Mouse (Mus musculus): ENCODE results near the gene Aak1. TPM values are rescaled to one million over a fixed set of nuclear protein-coding genes. Genes with fewer than 3 reads are reported as not detected.

Gene Aak1
- 21.5 and 22.1 TPM in 2 replicates for polyA plus RNA-seq (2012; rRNA removed)

DNA sequence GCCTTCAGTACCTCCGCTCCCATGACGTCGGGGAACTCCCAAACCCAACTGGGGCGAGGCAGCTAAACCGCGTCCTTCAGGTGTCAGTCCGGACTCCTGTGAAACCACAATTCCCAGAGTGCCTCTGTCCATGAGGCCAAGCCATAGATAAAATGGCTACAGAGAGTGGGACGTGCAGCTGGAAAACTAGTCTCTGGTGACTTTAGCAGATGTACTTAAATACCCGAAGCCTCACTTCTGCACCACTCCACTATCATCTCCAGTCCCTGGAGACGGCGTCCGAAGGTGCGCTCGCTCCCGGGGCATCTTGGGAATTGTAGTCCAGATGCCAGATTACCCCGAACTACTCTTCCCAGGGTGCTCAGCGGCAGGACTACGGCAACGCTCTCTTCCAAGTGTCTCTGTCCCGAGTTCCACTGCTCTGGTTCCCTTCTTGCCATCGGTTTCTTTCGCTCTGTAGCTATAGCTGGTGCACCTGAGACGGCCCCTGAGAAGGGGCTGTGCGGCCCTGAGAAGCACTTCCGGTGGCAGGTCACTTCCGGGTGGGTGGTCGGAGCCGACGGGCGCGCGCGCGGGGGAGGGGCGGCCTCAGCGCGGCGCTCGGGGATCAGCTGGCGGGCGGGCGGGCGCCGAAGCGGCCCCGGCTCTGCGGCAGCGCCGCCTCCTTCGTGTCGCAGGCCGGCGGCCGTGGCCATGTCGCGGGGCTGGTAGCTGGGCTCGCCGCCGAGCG lies at the start of gene Aak1:
TSS of gene Aak1 (plus strand) at position 603 of the 730 bp plus-strand sequence.
- H3K27ac ChIP-seq (ENCODE audit: insufficient read depth, low read length) = peak within 1 kb of the TSS; percentile 100
- H3K4me3 ChIP-seq (ENCODE audit: extremely low read depth, insufficient read depth, insufficient read length) = peak within 1 kb of the TSS; percentile 97
- no peaks in the 10 kb centered on the region for H3K27me3 ChIP-seq (ENCODE audit: control insufficient read depth, insufficient read depth, low read length)
- WGBS = under 1% methylated on average over 56 of the region's 60 CpGs
- H3K4me1 ChIP-seq (ENCODE audit: control insufficient read depth, insufficient read depth, insufficient read length) = no peaks in the 10 kb centered on the region
- H3K36me3 ChIP-seq (ENCODE audit: control insufficient read depth, insufficient read depth, low read length) = no peaks in the 10 kb centered on the region
- DNase-seq (ENCODE audit: low read depth in 1 of 2, low spot score in 2 of 2) = peak; percentile 82 to 85
- TF ChIP-seq POLR2A (IDR thresholded peaks at IDR 0.05; ENCODE audit: low read depth, low read length) (peak; percentile 18; the same call in 1 of the 2 replicates), CTCF (IDR thresholded peaks at IDR 0.05; ENCODE audit: extremely low read depth, insufficient read depth, insufficient read length, insufficient replicate concordance) (no peak)

GRCm38 (mm10) chr6:86800467-86800866 lies 48.9 kb upstream of the Aak1 start:
- Histone ChIP-seq H3K4me1 (ENCODE audit: control insufficient read depth, insufficient read depth, insufficient read length) (no peaks in the 10 kb centered on the region), H3K36me3 (ENCODE audit: control insufficient read depth, insufficient read depth, low read length) (no peaks in the 10 kb centered on the region), H3K4me3 (ENCODE audit: extremely low read depth, insufficient read depth, insufficient read length) (no peak overlapping the region), H3K27me3 (ENCODE audit: control insufficient read depth, insufficient read depth, low read length) (no peaks in the 10 kb centered on the region), H3K27ac (ENCODE audit: insufficient read depth, low read length) (no peak overlapping the region)
- TF ChIP-seq POLR2A (IDR thresholded peaks at IDR 0.05; ENCODE audit: low read depth, low read length) (no peak), CTCF (IDR thresholded peaks at IDR 0.05; ENCODE audit: extremely low read depth, insufficient read depth, insufficient read length, insufficient replicate concordance) (no peak)
- WGBS = 93% methylated on average over 3 of the region's 3 CpGs
- no peak for DNase-seq (ENCODE audit: low read depth in 1 of 2, low spot score in 2 of 2)

- TF ChIP-seq CTCF (IDR thresholded peaks at IDR 0.05; ENCODE audit: extremely low read depth, insufficient read depth, insufficient read length, insufficient replicate concordance) = no peak
- TF ChIP-seq POLR2A (IDR thresholded peaks at IDR 0.05; ENCODE audit: low read depth, low read length) = no peak
- no peak overlapping the region for H3K4me3 ChIP-seq (ENCODE audit: extremely low read depth, insufficient read depth, insufficient read length)
- no peak for DNase-seq (ENCODE audit: low read depth in 1 of 2, low spot score in 2 of 2)
- no peaks in the 10 kb centered on the region for H3K4me1 ChIP-seq (ENCODE audit: control insufficient read depth, insufficient read depth, insufficient read length)
- no peaks in the 10 kb centered on the region for H3K27me3 ChIP-seq (ENCODE audit: control insufficient read depth, insufficient read depth, low read length)
- 64% methylated on average over 11 of the region's 11 CpGs for WGBS
- no peaks in the 10 kb centered on the region for H3K36me3 ChIP-seq (ENCODE audit: control insufficient read depth, insufficient read depth, low read length)
- H3K27ac ChIP-seq (ENCODE audit: insufficient read depth, low read length) = no peak overlapping the region
These were observed 47.9 kb upstream of the Aak1 start for GRCm38 (mm10) chr6:86801431-86801830.

- no peak overlapping the region for H3K27ac ChIP-seq (ENCODE audit: insufficient read depth, low read length)
- no peak overlapping the region for H3K4me3 ChIP-seq (ENCODE audit: extremely low read depth, insufficient read depth, insufficient read length)
- TF ChIP-seq POLR2A (IDR thresholded peaks at IDR 0.05; ENCODE audit: low read depth, low read length) (no peak), CTCF (IDR thresholded peaks at IDR 0.05; ENCODE audit: extremely low read depth, insufficient read depth, insufficient read length, insufficient replicate concordance) (no peak)
- 78% methylated on average over 3 of the region's 3 CpGs for WGBS
- DNase-seq (ENCODE audit: low read depth in 1 of 2, low spot score in 2 of 2) = no peak
- no peaks in the 10 kb centered on the region for H3K27me3 ChIP-seq (ENCODE audit: control insufficient read depth, insufficient read depth, low read length)
- no peaks in the 10 kb centered on the region for H3K4me1 ChIP-seq (ENCODE audit: control insufficient read depth, insufficient read depth, insufficient read length)
- no peaks in the 10 kb centered on the region for H3K36me3 ChIP-seq (ENCODE audit: control insufficient read depth, insufficient read depth, low read length)
These were observed 44.7 kb upstream of the Aak1 start for GRCm38 (mm10) chr6:86804646-86805045.

GRCm38 (mm10) chr6:86806455-86807086 lies 42.7 kb upstream of the Aak1 start:
- peak in 1 of 2 experiments; percentile 62 for DNase-seq (ENCODE audit: low read depth in 1 of 2, low spot score in 2 of 2)
- Histone ChIP-seq H3K27ac (ENCODE audit: insufficient read depth, low read length) (no peak overlapping the region), H3K36me3 (ENCODE audit: control insufficient read depth, insufficient read depth, low read length) (no peaks in the 10 kb centered on the region), H3K4me1 (ENCODE audit: control insufficient read depth, insufficient read depth, insufficient read length) (no peaks in the 10 kb centered on the region), H3K27me3 (ENCODE audit: control insufficient read depth, insufficient read depth, low read length) (no peaks in the 10 kb centered on the region), H3K4me3 (ENCODE audit: extremely low read depth, insufficient read depth, insufficient read length) (no peak overlapping the region)
- TF ChIP-seq CTCF (IDR thresholded peaks at IDR 0.05; ENCODE audit: extremely low read depth, insufficient read depth, insufficient read length, insufficient replicate concordance) (peak; percentile 100), POLR2A (IDR thresholded peaks at IDR 0.05; ENCODE audit: low read depth, low read length) (no peak)
- 3% methylated on average over 5 of the region's 5 CpGs for whole genome bisulfite sequencing

DNA sequence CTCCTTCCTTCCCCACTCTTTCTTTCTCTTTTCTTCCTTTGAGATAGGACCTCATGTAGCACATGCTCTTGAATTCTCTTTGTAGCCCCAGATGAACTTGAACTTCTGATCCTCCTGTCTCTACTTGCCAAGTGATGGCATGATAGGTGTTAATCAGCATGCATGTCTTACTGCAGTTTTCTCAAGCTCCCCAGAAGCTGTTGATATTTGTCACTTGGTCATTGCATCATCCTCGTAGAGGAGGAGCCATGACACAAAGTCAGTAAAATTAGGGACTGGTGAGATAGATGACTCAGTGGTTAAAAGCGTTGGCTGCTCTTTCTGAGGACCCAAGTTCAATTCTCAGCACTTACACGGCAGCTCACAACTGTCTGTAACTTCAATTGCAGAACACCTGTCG lies 36.4 kb upstream of the Aak1 start:
- H3K27ac ChIP-seq (ENCODE audit: insufficient read depth, low read length) = no peak overlapping the region
- WGBS = 47% methylated on average over 4 of the region's 4 CpGs
- no peak for DNase-seq (ENCODE audit: low read depth in 1 of 2, low spot score in 2 of 2)
- H3K27me3 ChIP-seq (ENCODE audit: control insufficient read depth, insufficient read depth, low read length) = no peaks in the 10 kb centered on the region
- no peak for TF ChIP-seq CTCF (IDR thresholded peaks at IDR 0.05; ENCODE audit: extremely low read depth, insufficient read depth, insufficient read length, insufficient replicate concordance)
- H3K36me3 ChIP-seq (ENCODE audit: control insufficient read depth, insufficient read depth, low read length) = no peaks in the 10 kb centered on the region
- H3K4me1 ChIP-seq (ENCODE audit: control insufficient read depth, insufficient read depth, insufficient read length) = no peaks in the 10 kb centered on the region
- H3K4me3 ChIP-seq (ENCODE audit: extremely low read depth, insufficient read depth, insufficient read length) = no peak overlapping the region

- no peak overlapping the region for H3K4me3 ChIP-seq (ENCODE audit: extremely low read depth, insufficient read depth, insufficient read length)
- DNase-seq (ENCODE audit: low read depth in 1 of 2, low spot score in 2 of 2) = peak in 1 of 2 experiments; percentile 28
- H3K4me1 ChIP-seq (ENCODE audit: control insufficient read depth, insufficient read depth, insufficient read length) = no peaks in the 10 kb centered on the region
- no peaks in the 10 kb centered on the region for H3K36me3 ChIP-seq (ENCODE audit: control insufficient read depth, insufficient read depth, low read length)
- no peak overlapping the region for H3K27ac ChIP-seq (ENCODE audit: insufficient read depth, low read length)
- H3K27me3 ChIP-seq (ENCODE audit: control insufficient read depth, insufficient read depth, low read length) = no peaks in the 10 kb centered on the region
- WGBS = 37% methylated on average over 3 of the region's 3 CpGs
- TF ChIP-seq POLR2A (IDR thresholded peaks at IDR 0.05; ENCODE audit: low read depth, low read length) (no peak), CTCF (IDR thresholded peaks at IDR 0.05; ENCODE audit: extremely low read depth, insufficient read depth, insufficient read length, insufficient replicate concordance) (no peak)
These were observed 36.0 kb upstream of the Aak1 start for GRCm38 (mm10) chr6:86813341-86813740.
